In the genomic region with DNA sequence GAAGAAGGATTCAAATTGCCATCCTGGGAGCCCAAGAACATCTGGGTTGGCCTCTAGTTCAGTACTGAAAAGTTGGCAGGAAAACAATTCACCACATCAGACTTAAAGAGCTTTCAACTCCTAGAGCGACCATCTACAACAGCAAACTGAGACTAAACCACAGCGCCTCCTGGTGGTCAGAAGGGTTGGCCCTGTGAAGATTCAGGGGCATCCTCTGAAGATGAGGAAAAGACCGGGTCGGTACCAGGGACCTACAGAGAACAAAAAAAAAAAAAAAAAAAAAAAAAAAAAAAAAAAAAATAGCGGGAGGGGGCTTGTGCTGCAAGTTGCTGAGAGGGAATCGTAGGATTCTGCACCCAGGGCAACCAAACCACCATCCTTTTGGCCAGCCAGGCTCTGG, we compare ENCODE assay signal across 9 mouse cellular contexts. TPM values are rescaled to one million over a fixed set of nuclear protein-coding genes. Genes with fewer than 3 reads are reported as not detected.
A peak's percentile ranks its signal among the peaks of the same experiment; 100 is the strongest.
DNase-seq lines count a peak whose midpoint lies in the region; ATAC-seq and TF ChIP-seq lines count a peak whose summit lies in the region.
"Had no signal": no experiment of that assay in that cellular context is flagged by ENCODE, and none has a peak within 500 bp of the region (broad histone marks: within the 10 kb centered on the region; RNA-seq: fewer than 3 reads in every experiment).

No protein-coding gene starts in this region.

- H3K4me1 ChIP-seq in intestine, embryonic 14.5 days (replicated peaks; ENCODE audit: control insufficient read depth, insufficient read depth, low read length), result peaks cover under 1% of the 10 kb centered on the region
- H3K4me1 ChIP-seq in intestine, embryonic 16.5 days (ENCODE audit: control insufficient read depth, insufficient read depth, low read length), result peaks cover 6% of the 10 kb centered on the region; the same call in 1 of the 2 replicates
- peaks cover 36% of the 10 kb centered on the region for H3K4me1 ChIP-seq in E14TG2a.4 (replicated peaks; ENCODE audit: low read depth, low read length)
- peaks cover 43% of the 10 kb centered on the region for H3K4me1 ChIP-seq in heart, embryonic 13.5 days
- peaks cover 0 to 3% of the 10 kb centered on the region in 2 experiments; a peak in 1 of 4 replicates for H3K4me1 ChIP-seq in liver, embryonic 14.5 days (replicated peaks; ENCODE audit: control insufficient read depth in 2 of 2, insufficient read depth in 2 of 2, low read length in 1 of 2)

- DNase-seq in intestine, embryonic 14.5 days (ENCODE audit: low spot score), result peak; percentile 86
- peak; percentile 71 for DNase-seq in brain, adult 2 months (ENCODE audit: low read depth, low spot score)
- DNase-seq in liver, embryonic 14.5 days (ENCODE audit: low read depth in 3 of 3, low spot score in 3 of 3), result peak in 2 of 3 experiments; percentile 62 to 67
- peak; percentile 78 to 89 for DNase-seq in spleen, postnatal 10 days (ENCODE audit: low spot score in 2 of 2)
- no peak for DNase-seq in cerebellum, adult 11-12 months

- no peak overlapping the region for H3K4me3 ChIP-seq in intestine, embryonic 14.5 days (ENCODE audit: low read depth, low read length)
- no peak overlapping the region for H3K4me3 ChIP-seq in intestine, embryonic 16.5 days (ENCODE audit: low read length)
- 0 out of 2 replicates have a peak overlapping the region, but pooled peaks have one; percentile 32 for H3K4me3 ChIP-seq in E14TG2a.4 (replicated peaks; ENCODE audit: low read length)
- no peak overlapping the region for H3K4me3 ChIP-seq in heart, embryonic 13.5 days
- H3K4me3 ChIP-seq in liver, embryonic 14.5 days (ENCODE audit: insufficient read depth in 1 of 2, low read depth in 2 of 2, low read length in 2 of 2), result no peak overlapping the region
- H3K4me3 ChIP-seq: neural tube, embryonic 12.5 days had no signal

- H3K36me3 ChIP-seq in intestine, embryonic 14.5 days (ENCODE audit: control insufficient read depth, insufficient read depth, low read length), result no peaks in the 10 kb centered on the region
- no peaks in the 10 kb centered on the region for H3K36me3 ChIP-seq in intestine, embryonic 16.5 days (ENCODE audit: control insufficient read depth, insufficient read depth, low read length)
- H3K36me3 ChIP-seq in E14TG2a.4 (ENCODE audit: insufficient read depth, low read length), result no peaks in the 10 kb centered on the region
- no peaks in the 10 kb centered on the region for H3K36me3 ChIP-seq in heart, embryonic 13.5 days
- no peaks in the 10 kb centered on the region for H3K36me3 ChIP-seq in liver, embryonic 14.5 days (replicated peaks; ENCODE audit: control insufficient read depth, insufficient read depth, low read depth)
- H3K36me3 ChIP-seq: neural tube, embryonic 12.5 days had no signal

- H3K9me3 ChIP-seq in intestine, embryonic 14.5 days (ENCODE audit: control insufficient read depth, low read length), result no peaks in the 10 kb centered on the region
- H3K9me3 ChIP-seq in intestine, embryonic 16.5 days (ENCODE audit: control insufficient read depth, low read length), result no peaks in the 10 kb centered on the region
- no peaks in the 10 kb centered on the region for H3K9me3 ChIP-seq in E14TG2a.4 (ENCODE audit: low read length)
- no peaks in the 10 kb centered on the region for H3K9me3 ChIP-seq in heart, embryonic 13.5 days
- no peaks in the 10 kb centered on the region for H3K9me3 ChIP-seq in liver, embryonic 14.5 days (ENCODE audit: control insufficient read depth, low read length)
- H3K9me3 ChIP-seq: neural tube, embryonic 12.5 days had no signal

- TF ChIP-seq EP300 in liver, embryonic 14.5 days (IDR thresholded peaks at IDR 0.05; ENCODE audit: low read depth), result no peak

- WGBS in intestine, embryonic 14.5 days, result 48% methylated on average over 6 of the region's 6 CpGs
- 38% methylated on average over 6 of the region's 6 CpGs for WGBS in intestine, embryonic 16.5 days
- WGBS in heart, embryonic 13.5 days, result 35% methylated on average over 6 of the region's 6 CpGs
- 26% methylated on average over 6 of the region's 6 CpGs for WGBS in liver, embryonic 14.5 days (ENCODE audit: insufficient replicate concordance)

- ATAC-seq in intestine, embryonic 14.5 days (replicated peaks; ENCODE audit: low FRiP score, low TSS enrichment, low read depth), result 0 out of 2 replicates have a peak, but pooled peaks have one; percentile 37
- no peak for ATAC-seq in intestine, embryonic 16.5 days
- ATAC-seq in heart, embryonic 13.5 days (ENCODE audit: extremely low read depth, insufficient number of reproducible peaks, low FRiP score, low TSS enrichment), result no peak
- peak; percentile 71 for ATAC-seq in liver, embryonic 14.5 days (ENCODE audit: insufficient read depth)

- no peak overlapping the region for H3K9ac ChIP-seq in intestine, embryonic 14.5 days (ENCODE audit: low read length)
- H3K9ac ChIP-seq in intestine, embryonic 16.5 days (ENCODE audit: low read depth, low read length), result no peak overlapping the region
- 0 out of 2 replicates have a peak overlapping the region, but pooled peaks have one; percentile 24 for H3K9ac ChIP-seq in heart, embryonic 13.5 days
- no peak overlapping the region for H3K9ac ChIP-seq in liver, embryonic 14.5 days (replicated peaks)
- H3K9ac ChIP-seq: neural tube, embryonic 12.5 days had no signal

- H3K27me3 ChIP-seq in intestine, embryonic 14.5 days (replicated peaks; ENCODE audit: control insufficient read depth, insufficient read depth, low read length), result peaks cover 9% of the 10 kb centered on the region; the same call in 1 of the 2 replicates
- peaks cover 10% of the 10 kb centered on the region; the same call in 1 of the 2 replicates for H3K27me3 ChIP-seq in intestine, embryonic 16.5 days (replicated peaks; ENCODE audit: control insufficient read depth, insufficient read depth, low read length)
- peaks cover 43% of the 10 kb centered on the region for H3K27me3 ChIP-seq in E14TG2a.4 (ENCODE audit: insufficient read depth, low read length)
- peaks cover 34% of the 10 kb centered on the region for H3K27me3 ChIP-seq in heart, embryonic 13.5 days (replicated peaks)
- peaks cover 25% of the 10 kb centered on the region for H3K27me3 ChIP-seq in liver, embryonic 14.5 days (ENCODE audit: control insufficient read depth, insufficient read depth, low read length)

- H3K4me2 ChIP-seq in intestine, embryonic 14.5 days (ENCODE audit: low read length), result no peak overlapping the region
- H3K4me2 ChIP-seq in intestine, embryonic 16.5 days (ENCODE audit: low read depth, low read length), result no peak overlapping the region
- H3K4me2 ChIP-seq in heart, embryonic 13.5 days, result no peak overlapping the region
- H3K4me2 ChIP-seq in liver, embryonic 14.5 days (ENCODE audit: low read depth), result no peak overlapping the region
- H3K4me2 ChIP-seq: neural tube, embryonic 12.5 days had no signal

- peak; percentile 83 for TF ChIP-seq CTCF in E14TG2a.4 (conservative IDR thresholded peaks at IDR 0.05; ENCODE audit: low read length)
- TF ChIP-seq CTCF in liver, embryonic 14.5 days (IDR thresholded peaks at IDR 0.05; ENCODE audit: low read depth), result peak; percentile 91

- H3K27ac ChIP-seq in intestine, embryonic 14.5 days (ENCODE audit: low read depth), result no peak overlapping the region
- H3K27ac ChIP-seq in intestine, embryonic 16.5 days (ENCODE audit: low read length), result no peak overlapping the region
- H3K27ac ChIP-seq in heart, embryonic 13.5 days (replicated peaks), result no peak overlapping the region
- no peak overlapping the region for H3K27ac ChIP-seq in liver, embryonic 14.5 days
- H3K27ac ChIP-seq: neural tube, embryonic 12.5 days had no signal

RNA-seq across cellular contexts. Expression of a gene that starts 0.7 kb away (rescaled TPM):
- polyA plus RNA-seq in intestine, embryonic 14.5 days (2014; fragmentation: Nextera tagmentation; extraction: Ambion mirVana), result not detected in 2 replicates
- polyA plus RNA-seq in intestine, embryonic 16.5 days (2015; fragmentation: Nextera tagmentation; extraction: Ambion mirVana), result not detected in 2 replicates
- polyA plus RNA-seq in heart, embryonic 13.5 days (2015; fragmentation: Nextera tagmentation; extraction: Ambion mirVana), result not detected in 2 replicates
- polyA plus RNA-seq in liver, embryonic 14.5 days (2012; rRNA removed), result not detected in 2 replicates
- not detected in 2 replicates for polyA plus RNA-seq in liver, embryonic 14.5 days (2014; fragmentation: Nextera tagmentation; extraction: Ambion mirVana)
- polyA plus RNA-seq: neural tube, embryonic 12.5 days had no signal

RNA-seq across cellular contexts. Expression of a gene that starts 10.2 kb away (rescaled TPM):
- polyA plus RNA-seq in intestine, embryonic 14.5 days (2014; fragmentation: Nextera tagmentation; extraction: Ambion mirVana), result 7.2 and 8.5 TPM in 2 replicates
- polyA plus RNA-seq in intestine, embryonic 16.5 days (2015; fragmentation: Nextera tagmentation; extraction: Ambion mirVana), result 62.9 and 65.2 TPM in 2 replicates
- 63.4 and 76.8 TPM in 2 replicates for polyA plus RNA-seq in heart, embryonic 13.5 days (2015; fragmentation: Nextera tagmentation; extraction: Ambion mirVana)
- 23.4 and 27.4 TPM in 2 replicates for polyA plus RNA-seq in liver, embryonic 14.5 days (2012; rRNA removed)
- 6.4 and 6.8 TPM in 2 replicates for polyA plus RNA-seq in liver, embryonic 14.5 days (2014; fragmentation: Nextera tagmentation; extraction: Ambion mirVana)

RNA-seq across cellular contexts. Expression of a gene that starts 28.1 kb away (rescaled TPM):
- polyA plus RNA-seq in intestine, embryonic 14.5 days (2014; fragmentation: Nextera tagmentation; extraction: Ambion mirVana), result 1.2 and 1.3 TPM in 2 replicates
- polyA plus RNA-seq in intestine, embryonic 16.5 days (2015; fragmentation: Nextera tagmentation; extraction: Ambion mirVana), result 0.33 and 0.57 TPM in 2 replicates
- 0.28 and 0.55 TPM in 2 replicates for polyA plus RNA-seq in heart, embryonic 13.5 days (2015; fragmentation: Nextera tagmentation; extraction: Ambion mirVana)
- polyA plus RNA-seq in liver, embryonic 14.5 days (2012; rRNA removed), result 0.03 and 0.19 TPM in 2 replicates
- 0.47 and 0.68 TPM in 2 replicates for polyA plus RNA-seq in liver, embryonic 14.5 days (2014; fragmentation: Nextera tagmentation; extraction: Ambion mirVana)

RNA-seq across cellular contexts. Expression of a gene that starts 28.8 kb away (rescaled TPM):
- polyA plus RNA-seq in intestine, embryonic 14.5 days (2014; fragmentation: Nextera tagmentation; extraction: Ambion mirVana), result not detected in 2 replicates
- not detected in 2 replicates for polyA plus RNA-seq in intestine, embryonic 16.5 days (2015; fragmentation: Nextera tagmentation; extraction: Ambion mirVana)
- polyA plus RNA-seq in heart, embryonic 13.5 days (2015; fragmentation: Nextera tagmentation; extraction: Ambion mirVana), result not detected in 2 replicates
- not detected in 2 replicates for polyA plus RNA-seq in liver, embryonic 14.5 days (2012; rRNA removed)
- polyA plus RNA-seq in liver, embryonic 14.5 days (2014; fragmentation: Nextera tagmentation; extraction: Ambion mirVana), result not detected in 2 replicates
- polyA plus RNA-seq: neural tube, embryonic 12.5 days had no signal

RNA-seq across cellular contexts. Expression of a gene that starts 46.5 kb away (rescaled TPM):
- polyA plus RNA-seq in intestine, embryonic 14.5 days (2014; fragmentation: Nextera tagmentation; extraction: Ambion mirVana), result 0.28 and 0.57 TPM in 2 replicates
- polyA plus RNA-seq in intestine, embryonic 16.5 days (2015; fragmentation: Nextera tagmentation; extraction: Ambion mirVana), result 0.92 and 1.0 TPM in 2 replicates
- polyA plus RNA-seq in heart, embryonic 13.5 days (2015; fragmentation: Nextera tagmentation; extraction: Ambion mirVana), result 0.15 and 0.34 TPM in 2 replicates
- 0.30 and 0.44 TPM in 2 replicates for polyA plus RNA-seq in liver, embryonic 14.5 days (2012; rRNA removed)
- polyA plus RNA-seq in liver, embryonic 14.5 days (2014; fragmentation: Nextera tagmentation; extraction: Ambion mirVana), result 0.76 and 0.83 TPM in 2 replicates
- polyA plus RNA-seq: neural tube, embryonic 12.5 days had no signal

Comparison
In these comparisons a context has a peak if more than half of its experiments do, and no peak if none do; other contexts are left out.
1. ATAC-seq: peak in intestine, embryonic 14.5 days (single experiment) and liver, embryonic 14.5 days (single experiment); none in intestine, embryonic 16.5 days (single experiment) and heart, embryonic 13.5 days (single experiment).